Mouse (Mus musculus) midbrain, embryonic 14.5 days (tissue): ENCODE results near the gene Dennd4c. TPM values are rescaled to one million over a fixed set of nuclear protein-coding genes. Genes with fewer than 3 reads are reported as not detected.
A peak's percentile ranks its signal among the peaks of the same experiment; 100 is the strongest.

ENCODE experiments used
- ATAC-seq: fragments of 200-750 bp; cut with Nextera tagmentation; 2 replicates; pipeline ENCODE4 v1.8.0; 2017; ENCODE audit warnings: moderate number of reproducible peaks, moderate library complexity; ENCODE audit not compliant: low FRiP score, low TSS enrichment
- DNase-seq: peaks from one replicate; pipeline ENCODE4 v3.0.0-alpha.2; 2015
- H3K27ac ChIP-seq: fragments of 300-500 bp; sonication (generic); replicated peaks from 2 replicates; pipeline ENCODE4 v1.5.1; 2014; ENCODE audit warnings: mild to moderate bottlenecking, low read depth, low read length, moderate library complexity
- H3K27me3 ChIP-seq: fragments of 300-500 bp; sonication (generic); 2 replicates; pipeline ENCODE4 v1.6.1; 2014; ENCODE audit warnings: low read length, control low read depth, mixed read lengths; ENCODE audit not compliant: control insufficient read depth, insufficient read depth
- H3K36me3 ChIP-seq: fragments of 300-500 bp; sonication (generic); 2 replicates; pipeline ENCODE4 v1.6.1; 2014; ENCODE audit warnings: low read length, control low read depth; ENCODE audit not compliant: control insufficient read depth, insufficient read depth
- H3K4me1 ChIP-seq: fragments of 300-500 bp; sonication (generic); 2 replicates; pipeline ENCODE4 v1.6.1; 2014; ENCODE audit warnings: mild to moderate bottlenecking, antibody characterized with exemption, low read length, control low read depth; ENCODE audit not compliant: control insufficient read depth, insufficient read depth
- H3K4me2 ChIP-seq: fragments of 300-500 bp; sonication (generic); 2 replicates; pipeline ENCODE4 v1.6.1; 2014; ENCODE audit warnings: mild to moderate bottlenecking, low read length, moderate library complexity
- H3K4me3 ChIP-seq: fragments of 300-500 bp; sonication (generic); replicated peaks from 2 replicates; pipeline ENCODE4 v1.5.1; 2014; ENCODE audit warnings: low read depth, low read length
- H3K9ac ChIP-seq: fragments of 300-500 bp; sonication (generic); replicated peaks from 2 replicates; pipeline ENCODE4 v1.6.1; 2014; ENCODE audit warnings: mild to moderate bottlenecking, low read length, moderate library complexity
- H3K9me3 ChIP-seq: fragments of 300-500 bp; sonication (generic); 2 replicates; pipeline ENCODE4 v1.6.1; 2016; ENCODE audit warnings: low read length, control low read depth, mixed read lengths; ENCODE audit not compliant: control insufficient read depth
- WGBS: fragments of 180-500 bp; shearing (Covaris S2); extraction: QIAGEN DNeasy Blood & Tissue Kit; methylation state at CpG from one replicate; pipeline ENCODE4 v1.1.7; 2014; 5-methylcytosine and 5-hydroxymethylcytosine counted together
- polyA plus RNA-seq: library from polyadenylated mRNA; unstranded; fragments of >200 nt; fragmentation: Nextera tagmentation; extraction: Ambion mirVana; gene quantifications from 2 replicates; pipeline ENCODE4 v1.2.1, GENCODE M21; 2014

Gene Dennd4c
- polyA plus RNA-seq, 1 experiment from 2014 or later: 5.1 TPM

GRCm38 (mm10) chr4:86885790-86886159, 137.4 kb downstream of the Dennd4c start:
- no peak overlapping the region for H3K27ac ChIP-seq
- DNase-seq (no peak), ATAC-seq (no peak)
- H3K4me3 ChIP-seq: no peak overlapping the region
- H3K36me3 ChIP-seq: no peaks in the 10 kb centered on the region; the same call in 1 of the 2 replicates
- WGBS: 66% methylated on average over 12 of the region's 12 CpGs
- no peak overlapping the region for H3K9ac ChIP-seq
- H3K27me3 ChIP-seq: no peaks in the 10 kb centered on the region
- H3K9me3 ChIP-seq: no peaks in the 10 kb centered on the region
- peak overlapping the region; percentile 40 for H3K4me2 ChIP-seq
- H3K4me1 ChIP-seq: no peaks in the 10 kb centered on the region

DNA sequence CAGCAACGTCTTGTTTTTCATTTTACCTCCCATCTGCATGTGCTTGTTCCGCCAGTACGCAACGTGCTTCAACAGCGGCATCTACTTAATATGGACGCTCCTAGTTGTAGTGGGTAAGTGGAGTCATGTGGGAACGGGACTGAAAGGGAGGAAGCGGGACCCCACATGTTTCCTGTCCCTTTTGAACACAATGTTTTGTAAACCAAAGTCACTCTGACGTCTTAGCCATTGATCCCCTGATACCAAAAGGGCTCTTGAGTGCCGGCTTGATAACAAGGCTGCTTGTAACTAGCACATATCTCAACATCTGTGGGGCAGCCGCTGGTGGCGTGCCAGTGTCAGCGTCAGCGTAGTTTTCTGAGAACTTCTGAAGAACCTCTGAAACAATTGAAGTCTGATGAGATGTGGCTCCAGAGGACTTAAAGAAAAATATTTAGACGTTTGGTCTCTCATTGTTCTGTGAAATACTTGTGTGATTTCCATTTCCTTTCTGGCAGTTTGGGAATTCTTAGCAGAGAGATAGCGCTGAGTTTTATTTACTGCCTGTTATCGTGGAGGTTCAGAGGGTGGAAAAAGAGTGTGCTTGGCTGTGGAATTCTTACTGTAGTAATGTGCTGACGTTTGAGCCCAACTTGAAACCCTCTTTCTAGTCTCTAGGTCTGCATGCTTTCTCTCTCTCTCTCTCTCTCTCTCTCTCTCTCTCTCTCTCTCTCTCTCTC, 138.0 kb downstream of the Dennd4c start:
- Histone ChIP-seq H3K27me3 (no peaks in the 10 kb centered on the region), H3K36me3 (no peaks in the 10 kb centered on the region; the same call in 1 of the 2 replicates), H3K4me3 (no peak overlapping the region), H3K4me1 (no peaks in the 10 kb centered on the region), H3K9ac (no peak overlapping the region), H3K9me3 (no peaks in the 10 kb centered on the region), H3K27ac (no peak overlapping the region), H3K4me2 (peak overlapping the region; percentile 40)
- WGBS: 54% methylated on average over 18 of the region's 18 CpGs
- ATAC-seq (no peak), DNase-seq (peak; percentile 3)

DNA sequence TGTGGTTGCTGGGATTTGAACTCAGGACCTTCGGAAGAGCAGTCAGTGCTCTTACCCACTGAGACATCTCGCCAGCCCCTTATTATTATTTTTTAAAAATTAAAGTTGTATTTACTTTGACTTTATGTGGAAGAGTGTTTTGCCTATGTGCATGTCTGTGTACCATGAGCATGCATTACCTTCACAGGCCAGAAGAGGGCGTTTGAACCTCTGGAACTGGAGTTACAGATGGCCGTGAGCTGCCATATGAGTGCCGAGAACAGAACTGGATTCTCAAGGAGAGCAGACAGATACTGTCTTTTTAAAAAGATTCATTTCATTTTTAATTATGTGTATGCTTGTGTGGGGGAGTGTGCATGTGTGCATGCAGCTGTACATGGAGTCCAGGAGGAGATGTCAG, 139.5 kb downstream of the Dennd4c start:
- H3K27me3 ChIP-seq: no peaks in the 10 kb centered on the region
- no peak overlapping the region for H3K4me2 ChIP-seq
- WGBS: 73% methylated on average over 5 of the region's 5 CpGs
- no peaks in the 10 kb centered on the region; the same call in 1 of the 2 replicates for H3K36me3 ChIP-seq
- ATAC-seq: no peak
- no peaks in the 10 kb centered on the region for H3K9me3 ChIP-seq
- no peak for DNase-seq
- H3K27ac ChIP-seq: no peak overlapping the region
- no peak overlapping the region for H3K4me3 ChIP-seq
- no peak overlapping the region for H3K9ac ChIP-seq
- no peaks in the 10 kb centered on the region for H3K4me1 ChIP-seq

GRCm38 (mm10) chr4:86897411-86897810, 149.1 kb downstream of the Dennd4c start:
- 87% methylated on average over 7 of the region's 7 CpGs for whole genome bisulfite sequencing
- no peak overlapping the region for H3K9ac ChIP-seq
- H3K4me2 ChIP-seq: no peak overlapping the region
- DNase-seq (no peak), ATAC-seq (no peak)
- H3K27me3 ChIP-seq: no peaks in the 10 kb centered on the region
- no peaks in the 10 kb centered on the region for H3K4me1 ChIP-seq
- H3K4me3 ChIP-seq: no peak overlapping the region
- no peaks in the 10 kb centered on the region for H3K36me3 ChIP-seq
- H3K27ac ChIP-seq: no peak overlapping the region
- no peaks in the 10 kb centered on the region for H3K9me3 ChIP-seq

- 76% methylated on average over 14 of the region's 14 CpGs for WGBS
- Histone ChIP-seq H3K27me3 (no peaks in the 10 kb centered on the region), H3K4me2 (no peak overlapping the region), H3K4me1 (no peaks in the 10 kb centered on the region), H3K9ac (no peak overlapping the region), H3K27ac (no peak overlapping the region), H3K4me3 (no peak overlapping the region), H3K36me3 (no peaks in the 10 kb centered on the region), H3K9me3 (no peaks in the 10 kb centered on the region)
- ATAC-seq (no peak), DNase-seq (no peak)
These were observed 150.6 kb downstream of the Dennd4c start for GRCm38 (mm10) chr4:86898791-86899474.

Other genes starting within 250 kb of the Dennd4c start
- gene Saxo1, start 190.2 kb upstream of the Dennd4c start, polyA plus RNA-seq: not detected in 2 replicates
- 159 and 192 TPM in 2 replicates for gene Rraga, start 172.9 kb upstream of the Dennd4c start, polyA plus RNA-seq
- gene Haus6, start 136.5 kb upstream of the Dennd4c start, polyA plus RNA-seq: 6.2 and 9.8 TPM in 2 replicates
- gene Plin2, start 78.5 kb upstream of the Dennd4c start, polyA plus RNA-seq: 30.9 and 41.3 TPM in 2 replicates
- 413 and 486 TPM in 2 replicates for gene Rps6, start 108.9 kb downstream of the Dennd4c start, polyA plus RNA-seq
- gene Acer2, start 125.8 kb downstream of the Dennd4c start, polyA plus RNA-seq: 22.5 and 26.8 TPM in 2 replicates